Mouse (Mus musculus) stomach, embryonic 15.5 days (tissue): ENCODE results near the gene Thtpa. TPM values are rescaled to one million over a fixed set of nuclear protein-coding genes. Genes with fewer than 3 reads are reported as not detected.

Source experiments
- ATAC-seq: fragments of 200-750 bp; cut with Nextera tagmentation; 2 replicates; pipeline ENCODE4 v1.8.0; 2017; ENCODE audit warnings: low read depth, moderate number of reproducible peaks, moderate TSS enrichment; ENCODE audit not compliant: insufficient read depth, low FRiP score
- H3K27ac ChIP-seq: fragments of 300-500 bp; sonication (generic); 2 replicates; pipeline ENCODE4 v1.5.1; 2015; ENCODE audit warnings: mild to moderate bottlenecking, inconsistent platforms
- H3K27me3 ChIP-seq: fragments of 300-500 bp; sonication (generic); replicated peaks from 2 replicates; pipeline ENCODE4 v1.6.1; 2015; ENCODE audit warnings: inconsistent platforms
- H3K36me3 ChIP-seq: fragments of 300-500 bp; sonication (generic); 2 replicates; pipeline ENCODE4 v1.6.1; 2015; ENCODE audit warnings: inconsistent platforms
- H3K4me1 ChIP-seq: fragments of 300-500 bp; sonication (generic); 2 replicates; pipeline ENCODE4 v1.6.1; 2015; ENCODE audit warnings: inconsistent platforms
- H3K4me2 ChIP-seq: fragments of 300-500 bp; sonication (generic); 2 replicates; pipeline ENCODE4 v1.6.1; 2015; ENCODE audit warnings: mild to moderate bottlenecking, inconsistent platforms
- H3K4me3 ChIP-seq: fragments of 300-500 bp; sonication (generic); replicated peaks from 2 replicates; pipeline ENCODE4 v1.5.1; 2015; ENCODE audit warnings: inconsistent platforms
- H3K9ac ChIP-seq: fragments of 300-500 bp; sonication (generic); 2 replicates; pipeline ENCODE4 v1.6.1; 2015; ENCODE audit warnings: inconsistent platforms
- H3K9me3 ChIP-seq: fragments of 300-500 bp; sonication (generic); 2 replicates; pipeline ENCODE4 v1.6.1; 2016; ENCODE audit warnings: inconsistent platforms
- WGBS: fragments of 180-500 bp; shearing (Covaris S2); methylation state at CpG from one replicate; pipeline ENCODE4 v1.1.7; 2015; 5-methylcytosine and 5-hydroxymethylcytosine counted together
- polyA plus RNA-seq: library from polyadenylated mRNA; unstranded; fragments of >200 nt; fragmentation: Nextera tagmentation; extraction: Ambion mirVana; gene quantifications from 2 replicates; pipeline ENCODE4 v1.2.1, GENCODE M21; 2015

Gene Thtpa
- polyA plus RNA-seq, 1 experiment from 2014 or later = 19.4 TPM

DNA sequence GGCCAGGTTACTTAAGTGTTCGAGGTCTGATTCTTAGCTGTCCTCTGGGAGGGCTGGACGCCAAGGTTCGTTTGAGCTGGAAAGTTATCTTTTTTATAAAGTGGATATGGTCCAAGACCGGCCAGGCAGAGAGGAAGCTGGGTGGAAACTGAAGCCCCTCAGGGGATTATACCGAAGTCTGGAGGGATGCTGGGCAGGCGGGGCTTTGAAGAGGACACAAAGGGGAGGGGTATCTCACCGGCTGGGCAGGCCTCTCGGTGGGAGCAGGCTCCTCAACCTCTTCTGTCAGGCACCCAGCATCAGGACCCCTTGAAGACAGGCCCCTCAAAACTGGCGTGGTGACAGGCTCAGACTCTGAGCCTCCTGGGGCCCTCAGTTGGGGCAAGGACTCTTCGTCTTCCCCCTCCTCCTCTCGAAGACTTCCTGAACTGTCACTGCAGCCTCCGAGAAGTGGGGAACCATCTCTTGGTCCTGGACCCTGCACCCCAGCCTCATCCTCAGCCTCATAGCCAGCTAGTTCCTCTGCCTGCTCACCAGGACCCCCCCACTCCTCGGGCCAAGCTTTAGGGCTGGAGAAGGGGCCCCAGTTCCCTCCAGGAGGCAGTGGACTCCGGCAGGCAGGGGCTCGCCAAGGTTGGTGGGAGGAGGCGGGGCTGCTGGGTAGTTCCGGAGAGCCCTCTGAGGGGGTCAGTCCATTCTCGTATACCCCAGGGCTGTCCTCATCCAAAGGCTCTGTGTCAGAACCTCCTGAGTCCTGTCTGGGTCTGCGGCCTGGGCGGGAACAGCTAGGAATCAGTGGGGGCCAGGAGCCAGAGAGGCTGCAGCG, 14.7 kb downstream of the Thtpa start:
- Histone ChIP-seq H3K27ac (no peak overlapping the region), H3K9me3 (no peaks in the 10 kb centered on the region), H3K4me2 (no peak overlapping the region), H3K4me1 (peaks cover 41% of the 10 kb centered on the region), H3K27me3 (peaks cover 26% of the 10 kb centered on the region), H3K4me3 (no peak overlapping the region), H3K36me3 (no peaks in the 10 kb centered on the region), H3K9ac (no peak overlapping the region)
- WGBS = 15% methylated on average over 21 of the region's 21 CpGs
- ATAC-seq = no peak

DNA sequence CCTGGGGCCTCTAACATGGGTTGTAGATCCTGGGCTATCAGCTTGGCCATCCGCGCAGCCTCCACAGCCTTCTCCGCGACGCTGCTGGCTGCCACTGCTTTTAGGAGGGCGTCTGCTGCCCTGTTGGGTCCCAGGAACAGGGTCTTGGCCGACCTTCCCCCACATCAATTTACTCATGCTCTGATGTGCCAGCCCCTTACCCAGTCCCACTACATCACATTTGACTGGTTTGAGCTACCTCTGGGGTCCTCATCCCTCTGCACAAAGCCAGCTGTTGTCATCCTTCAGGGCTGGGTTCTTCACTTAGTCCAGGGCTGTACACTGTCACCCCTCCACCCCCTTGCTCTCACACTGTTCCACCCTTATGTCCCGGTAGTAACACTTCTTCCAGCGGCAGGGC, 15.5 kb downstream of the Thtpa start:
- H3K27me3 ChIP-seq = peaks cover 30% of the 10 kb centered on the region
- WGBS = 42% methylated on average over 9 of the region's 9 CpGs
- H3K4me1 ChIP-seq = peaks cover 43% of the 10 kb centered on the region
- H3K4me2 ChIP-seq = no peak overlapping the region
- H3K27ac ChIP-seq = no peak overlapping the region
- no peaks in the 10 kb centered on the region for H3K36me3 ChIP-seq
- no peak overlapping the region for H3K9ac ChIP-seq
- ATAC-seq = no peak
- no peak overlapping the region for H3K4me3 ChIP-seq
- no peaks in the 10 kb centered on the region for H3K9me3 ChIP-seq

DNA sequence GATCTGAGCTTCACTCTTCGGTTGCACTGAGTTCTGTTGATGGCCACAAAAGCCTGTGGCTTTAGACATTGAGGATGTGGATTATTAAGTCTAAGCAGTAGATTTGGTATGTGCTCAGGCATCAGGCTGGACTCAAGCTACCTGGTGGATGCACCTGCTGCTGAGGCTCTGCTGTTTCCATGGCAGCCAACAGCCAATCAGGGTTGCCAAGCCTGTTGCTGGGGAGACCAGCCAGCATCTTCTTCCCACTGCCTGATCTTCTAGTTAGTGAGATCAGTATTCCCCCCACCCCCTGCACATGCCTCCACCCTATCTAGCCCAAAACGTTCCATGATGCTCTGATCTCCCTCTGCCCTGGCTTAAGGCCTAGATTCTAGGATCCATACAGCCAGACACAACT, 17.1 kb downstream of the Thtpa start:
- Histone ChIP-seq H3K27ac (no peak overlapping the region), H3K27me3 (peaks cover 44% of the 10 kb centered on the region), H3K4me3 (no peak overlapping the region), H3K36me3 (no peaks in the 10 kb centered on the region), H3K9ac (no peak overlapping the region), H3K4me1 (peaks cover 44% of the 10 kb centered on the region), H3K4me2 (no peak overlapping the region), H3K9me3 (no peaks in the 10 kb centered on the region)
- 68% methylated on average over 2 of the region's 2 CpGs for WGBS
- ATAC-seq = no peak

DNA sequence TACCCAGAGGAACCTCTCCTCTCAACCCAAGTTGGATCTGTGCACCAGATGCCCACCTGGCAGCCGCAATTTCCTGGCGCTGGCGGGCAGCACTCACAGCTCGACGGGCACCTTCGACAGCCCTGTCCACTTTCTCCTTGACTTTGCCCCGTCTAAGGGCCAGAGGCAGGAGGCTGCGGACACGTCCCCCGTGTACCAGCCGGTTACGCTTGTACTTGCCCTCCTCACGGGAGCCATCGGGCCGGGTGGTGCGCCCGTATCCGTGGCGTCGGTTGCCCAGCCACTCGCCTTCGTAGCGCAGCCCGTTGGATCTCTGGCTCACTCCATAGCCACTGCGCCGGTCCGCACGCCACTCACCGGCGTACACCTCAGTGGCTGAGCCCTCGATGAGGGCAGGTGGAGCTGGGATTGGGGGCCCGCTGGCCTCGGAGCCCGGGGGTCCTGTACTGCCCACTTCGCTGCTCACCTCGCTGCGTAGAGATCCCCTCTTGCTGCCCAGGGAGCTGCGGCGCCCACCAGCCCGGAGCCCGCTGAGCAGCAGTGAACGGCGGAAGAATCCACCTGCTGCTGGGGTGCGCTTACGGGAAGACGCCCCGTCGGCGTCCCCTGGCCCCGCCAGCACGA, 18.9 kb downstream of the Thtpa start:
- no peak for ATAC-seq
- Histone ChIP-seq H3K4me1 (peaks cover 38% of the 10 kb centered on the region), H3K4me3 (peak overlapping the region; percentile 56; the same call in 1 of the 2 replicates), H3K4me2 (peak overlapping the region; percentile 99), H3K27ac (no peak overlapping the region), H3K9me3 (no peaks in the 10 kb centered on the region), H3K9ac (no peak overlapping the region), H3K27me3 (peaks cover 48% of the 10 kb centered on the region), H3K36me3 (no peaks in the 10 kb centered on the region)
- WGBS = 65% methylated on average over 51 of the region's 51 CpGs

DNA sequence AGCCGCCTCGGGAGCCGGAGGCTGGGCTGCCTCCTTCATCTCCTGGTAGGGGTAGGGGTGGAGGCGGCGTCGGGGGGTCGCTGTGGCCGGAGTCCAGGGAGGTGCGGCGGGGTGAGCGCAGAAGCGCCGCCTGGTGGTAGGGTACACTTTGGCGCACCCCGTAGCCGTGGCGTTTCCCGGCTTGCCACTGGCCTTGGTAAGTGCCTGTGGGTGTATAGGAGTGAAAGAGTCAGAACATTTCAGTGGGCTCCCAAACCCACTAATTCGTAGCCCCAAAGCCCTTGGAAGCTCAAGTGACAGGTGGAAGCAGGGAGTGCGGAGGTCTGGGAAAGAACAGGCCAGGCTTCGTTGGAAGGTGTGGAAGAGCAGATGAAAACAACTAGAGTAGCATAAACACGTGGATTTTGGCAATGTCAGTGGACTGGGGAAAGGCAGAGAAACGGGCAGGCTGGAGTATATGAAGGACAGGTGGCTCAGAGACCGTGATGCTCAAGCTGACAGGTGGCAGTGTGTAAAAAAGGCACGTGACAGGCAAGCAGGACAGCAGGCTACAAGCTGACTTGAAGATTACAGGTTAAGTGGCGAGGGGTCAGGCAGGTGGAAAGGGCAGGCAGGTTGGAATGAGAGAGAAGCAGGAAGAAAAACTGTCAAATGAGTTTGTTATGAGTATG, 19.5 kb downstream of the Thtpa start:
- Histone ChIP-seq H3K4me2 (peak overlapping the region; percentile 99), H3K9ac (no peak overlapping the region), H3K4me3 (peak overlapping the region; percentile 56), H3K27me3 (peaks cover 48% of the 10 kb centered on the region), H3K27ac (no peak overlapping the region), H3K4me1 (peaks cover 36% of the 10 kb centered on the region), H3K36me3 (no peaks in the 10 kb centered on the region), H3K9me3 (no peaks in the 10 kb centered on the region)
- 6% methylated on average over 26 of the region's 26 CpGs for WGBS
- no peak for ATAC-seq

DNA sequence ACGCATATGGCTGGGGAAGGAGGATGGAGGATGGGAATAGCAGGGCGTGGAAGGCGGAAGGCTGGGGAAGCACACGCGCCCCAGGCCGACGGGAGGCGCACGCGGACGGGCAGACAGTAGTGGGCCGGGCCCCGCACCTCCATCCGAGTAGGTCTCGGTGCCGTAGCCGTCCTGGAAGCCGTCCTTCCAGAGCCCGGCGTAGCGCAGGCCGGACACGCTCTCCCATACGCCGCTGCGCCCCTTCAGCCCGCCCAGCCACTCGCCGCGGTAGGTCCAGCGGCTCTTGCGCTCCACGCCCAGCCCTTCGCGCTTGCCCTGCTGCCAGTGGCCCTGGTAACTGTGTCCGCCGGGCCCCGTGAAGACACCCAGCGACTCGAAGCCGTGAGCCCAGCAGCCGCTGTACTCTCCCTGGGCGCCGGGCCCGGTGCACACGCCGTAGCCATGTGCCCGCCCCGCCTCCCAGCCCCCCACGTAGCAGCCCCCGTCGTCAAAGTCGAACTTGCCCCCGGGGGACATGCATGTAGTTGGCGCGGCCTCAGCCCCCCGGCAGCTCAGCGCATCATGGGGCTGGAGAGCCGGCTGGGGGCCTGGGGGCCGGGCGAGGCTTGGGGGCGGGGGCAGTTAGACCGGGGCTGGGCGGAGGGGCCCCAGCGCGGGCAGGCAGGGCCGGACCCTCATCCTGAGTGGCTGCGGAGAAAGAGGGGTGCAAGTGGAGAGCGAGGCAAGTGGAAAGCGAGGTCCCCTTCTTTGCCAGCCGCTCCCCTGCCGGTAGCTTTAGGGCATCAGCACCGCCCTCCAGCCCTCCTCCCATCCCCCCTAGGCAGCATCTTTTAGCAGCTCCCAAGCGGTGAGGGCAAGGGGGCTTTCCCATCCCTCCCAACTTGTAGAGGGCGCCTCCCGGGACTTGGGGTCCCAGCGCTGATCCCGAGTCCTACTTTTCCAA, 20.4 kb downstream of the Thtpa start:
- Histone ChIP-seq H3K4me2 (peak overlapping the region; percentile 99), H3K27me3 (peaks cover 46% of the 10 kb centered on the region), H3K4me3 (peak overlapping the region; percentile 56), H3K4me1 (peaks cover 29% of the 10 kb centered on the region), H3K27ac (no peak overlapping the region), H3K9ac (peak overlapping the region; percentile 33; the same call in 1 of the 2 replicates), H3K9me3 (no peaks in the 10 kb centered on the region), H3K36me3 (no peaks in the 10 kb centered on the region)
- WGBS = under 1% methylated on average over 75 of the region's 78 CpGs
- peak; percentile 63 for ATAC-seq

DNA sequence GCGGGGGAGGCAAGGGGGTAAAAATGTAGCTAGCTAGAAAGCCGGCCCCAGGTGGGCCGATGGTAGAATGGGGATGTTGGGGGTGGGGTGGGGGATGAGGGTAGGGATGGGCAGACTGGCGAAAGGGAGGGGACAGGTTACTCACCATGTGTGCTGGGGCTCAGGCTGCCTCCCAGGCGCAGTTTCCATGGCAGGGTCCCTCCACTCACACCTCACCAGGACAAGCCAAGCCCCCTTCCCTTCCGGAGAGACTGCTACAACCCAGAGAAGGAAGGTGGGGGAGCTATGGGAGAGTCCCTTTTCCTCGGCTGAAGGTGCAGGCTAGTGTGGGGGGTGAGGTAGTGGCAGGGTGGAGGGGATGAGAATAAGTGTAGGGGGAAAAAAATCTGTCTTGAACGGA, 21.3 kb downstream of the Thtpa start:
- no peak for ATAC-seq
- Histone ChIP-seq H3K9ac (no peak overlapping the region), H3K36me3 (no peaks in the 10 kb centered on the region)

DNA sequence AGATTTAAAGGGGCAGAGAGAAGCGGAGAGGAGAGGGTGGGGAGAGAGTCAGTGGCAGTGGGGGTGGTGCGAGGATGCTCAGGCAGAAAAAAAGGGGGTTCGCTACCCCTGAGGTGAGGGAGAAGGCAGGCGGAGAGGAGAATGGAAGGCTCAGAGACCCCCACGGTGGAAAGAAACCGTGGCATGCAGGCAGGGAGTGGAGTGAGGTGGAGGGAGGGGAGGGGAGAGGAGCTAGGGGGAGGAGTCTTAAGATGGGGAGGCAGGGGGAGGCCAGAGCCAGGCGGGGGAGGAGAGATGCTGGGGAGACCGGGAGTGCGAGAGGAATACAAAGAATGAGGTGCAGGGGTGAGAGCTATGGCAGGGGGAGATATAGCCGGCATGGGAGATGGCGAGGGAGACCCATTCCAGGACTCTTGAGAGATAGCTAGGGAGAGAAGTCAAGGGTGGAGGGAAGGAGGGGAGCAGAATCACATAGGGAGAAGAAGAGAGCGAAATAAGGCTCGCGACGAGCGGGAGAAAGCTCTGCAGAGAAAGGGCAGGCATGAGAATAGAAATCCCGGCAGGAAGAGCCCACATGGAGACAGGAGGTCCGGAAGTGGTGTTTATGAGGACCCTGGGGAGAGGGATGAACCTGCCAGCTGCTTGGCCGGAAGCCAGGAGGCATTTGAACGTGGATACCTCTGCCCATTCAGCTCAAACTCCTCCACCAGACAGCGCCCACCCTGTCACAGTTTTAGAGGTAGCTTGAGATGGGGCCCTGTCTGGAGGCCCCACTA, 22.0 kb downstream of the Thtpa start, which contains the start of gene Jph4:
TSS of gene Jph4 (minus strand) at position 511 of the 776 bp plus-strand sequence.
- Histone ChIP-seq H3K36me3 (no peaks in the 10 kb centered on the region), H3K4me2 (peak within 1 kb of the TSS; percentile 99), H3K9ac (no peak within 1 kb of the TSS), H3K27ac (no peak within 1 kb of the TSS), H3K9me3 (no peaks in the 10 kb centered on the region), H3K4me3 (peak within 1 kb of the TSS; percentile 56; the same call in 1 of the 2 replicates), H3K27me3 (peaks cover 36% of the 10 kb centered on the region), H3K4me1 (peaks cover 29% of the 10 kb centered on the region)
- ATAC-seq = no peak
- 5% methylated on average over 21 of the region's 21 CpGs for WGBS

More for the DNA sequence above, 21.3 kb downstream of the Thtpa start:
- no peak overlapping the region for H3K27ac ChIP-seq
- H3K27me3 ChIP-seq = peaks cover 39% of the 10 kb centered on the region
- peak overlapping the region; percentile 99 for H3K4me2 ChIP-seq
- under 1% methylated on average over 8 of the region's 8 CpGs for WGBS
- peaks cover 29% of the 10 kb centered on the region for H3K4me1 ChIP-seq
- H3K4me3 ChIP-seq = peak overlapping the region; percentile 56
- no peaks in the 10 kb centered on the region for H3K9me3 ChIP-seq

DNA sequence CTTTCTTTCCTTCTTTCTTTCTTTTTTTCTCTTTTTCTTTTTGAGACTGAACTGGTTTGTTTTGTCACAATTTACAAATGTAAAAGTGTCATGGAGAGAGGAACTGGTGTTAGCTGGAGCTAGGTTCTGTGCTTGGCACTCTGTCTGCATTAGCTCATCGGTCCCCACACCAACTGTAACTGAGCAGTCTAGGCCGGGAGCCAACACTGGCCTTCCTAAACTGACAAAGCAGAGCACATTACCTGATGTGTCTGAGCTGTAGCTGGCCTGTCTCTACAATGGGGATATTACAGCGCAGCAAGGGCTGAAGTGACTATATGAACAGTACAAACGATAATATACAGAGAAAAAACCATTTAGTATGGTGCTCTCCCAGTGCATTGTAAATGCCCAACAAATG, 24.3 kb downstream of the Thtpa start:
- no peak overlapping the region for H3K4me2 ChIP-seq
- H3K36me3 ChIP-seq = no peaks in the 10 kb centered on the region

DNA sequence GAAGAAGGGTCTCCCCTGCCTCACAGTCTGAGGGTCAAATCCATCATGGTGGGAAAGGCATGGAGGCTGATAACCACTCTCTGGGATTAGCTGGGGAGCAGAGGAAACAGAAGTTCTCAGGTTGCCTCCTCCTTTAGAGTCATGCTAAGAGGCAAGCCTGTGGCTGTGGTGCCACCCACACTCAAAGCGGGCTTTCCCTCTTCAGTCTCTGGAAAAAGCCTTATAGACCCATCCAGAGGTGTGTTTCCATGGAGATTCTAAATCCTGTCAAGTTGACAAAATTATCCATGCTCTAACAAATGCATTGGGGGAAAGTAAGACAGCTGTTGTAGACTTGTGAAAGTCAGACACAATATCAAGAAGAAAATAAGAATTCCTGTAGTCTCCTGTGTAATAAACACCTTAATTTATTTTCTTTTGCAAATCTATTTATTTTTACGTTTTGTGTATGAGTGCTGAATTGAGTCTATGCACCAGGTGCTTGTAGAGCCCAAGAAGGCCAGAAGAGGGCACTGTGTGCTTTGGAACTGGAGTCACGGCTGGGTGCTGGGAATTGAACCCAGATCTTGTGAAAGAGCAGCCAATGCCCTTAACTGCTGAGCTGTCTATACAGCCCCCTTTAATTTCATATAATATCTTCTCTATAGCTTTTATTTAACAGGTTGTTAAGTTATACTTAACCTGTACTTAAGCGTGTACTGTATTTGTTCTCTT, 25.0 kb downstream of the Thtpa start:
- Histone ChIP-seq H3K27ac (no peak overlapping the region), H3K9ac (no peak overlapping the region), H3K9me3 (no peaks in the 10 kb centered on the region), H3K4me3 (no peak overlapping the region), H3K4me1 (peaks cover 24% of the 10 kb centered on the region), H3K4me2 (no peak overlapping the region), H3K36me3 (no peaks in the 10 kb centered on the region), H3K27me3 (peaks cover 20% of the 10 kb centered on the region)
- WGBS = 67% methylated on average over 4 of the region's 4 CpGs
- ATAC-seq = no peak

More for the DNA sequence above, 24.3 kb downstream of the Thtpa start:
- 67% methylated on average over 4 of the region's 4 CpGs for WGBS
- H3K27me3 ChIP-seq = peaks cover 26% of the 10 kb centered on the region
- no peak overlapping the region for H3K9ac ChIP-seq
- peaks cover 31% of the 10 kb centered on the region for H3K4me1 ChIP-seq
- no peak overlapping the region for H3K27ac ChIP-seq
- no peak overlapping the region for H3K4me3 ChIP-seq
- no peaks in the 10 kb centered on the region for H3K9me3 ChIP-seq
- no peak for ATAC-seq
